Mouse (Mus musculus) NIH3T3 (cell line): ENCODE measurements at regions not wholly inside any gene's neighbourhood (a gene's known extent, or its start where the extent isn't known, plus 50 kb on each side); places are given as distances from the start of the nearest gene placed in this dataset.
A peak's percentile ranks its signal among the peaks of the same experiment; 100 is the strongest.

Experiments
- DNase-seq: peaks from one replicate; pipeline ENCODE4 v3.0.0-alpha.2; 2012; ENCODE audit warnings: low read depth

GRCm38 (mm10) chr13:97452386-97453089 lies 211.6 kb downstream of the Enc1 start:
- no peak for DNase-seq

GRCm38 (mm10) chr13:97451276-97451675 lies 210.4 kb downstream of the Enc1 start:
- no peak for DNase-seq

GRCm38 (mm10) chr13:97448123-97448522 lies 207.2 kb downstream of the Enc1 start:
- DNase-seq: no peak

GRCm38 (mm10) chr13:97443731-97444428 lies 203.0 kb downstream of the Enc1 start:
- no peak for DNase-seq

- DNase-seq: no peak
These were observed 201.9 kb downstream of the Enc1 start for GRCm38 (mm10) chr13:97442806-97443205.

- no peak for DNase-seq
These were observed 201.4 kb downstream of the Enc1 start for GRCm38 (mm10) chr13:97442283-97442682.

- no peak for DNase-seq
These were observed 200.9 kb downstream of the Enc1 start for GRCm38 (mm10) chr13:97441803-97442202.

- peak; percentile 11 for DNase-seq
These were observed 198.5 kb downstream of the Enc1 start for GRCm38 (mm10) chr13:97439216-97439979.

GRCm38 (mm10) chr13:97438692-97439091 lies 197.8 kb downstream of the Enc1 start:
- no peak for DNase-seq

GRCm38 (mm10) chr13:97438277-97438676 lies 197.4 kb downstream of the Enc1 start:
- DNase-seq: no peak

- no peak for DNase-seq
These were observed 195.9 kb downstream of the Enc1 start for GRCm38 (mm10) chr13:97436719-97437350.

- peak; percentile 76 for DNase-seq
These were observed 195.2 kb downstream of the Enc1 start for GRCm38 (mm10) chr13:97435865-97436718.

- peak; percentile 48 for DNase-seq
These were observed 194.3 kb downstream of the Enc1 start for GRCm38 (mm10) chr13:97434961-97435864.

- no peak for DNase-seq
These were observed 193.3 kb downstream of the Enc1 start for GRCm38 (mm10) chr13:97434167-97434566.

GRCm38 (mm10) chr13:97432627-97433026 lies 191.7 kb downstream of the Enc1 start:
- no peak for DNase-seq

GRCm38 (mm10) chr13:97430885-97431284 lies 190.0 kb downstream of the Enc1 start:
- DNase-seq: no peak

GRCm38 (mm10) chr13:97428163-97428562 lies 187.3 kb downstream of the Enc1 start:
- DNase-seq: no peak

GRCm38 (mm10) chr13:97427537-97427936 lies 186.6 kb downstream of the Enc1 start:
- DNase-seq: no peak

GRCm38 (mm10) chr13:97425731-97426130 lies 184.8 kb downstream of the Enc1 start:
- no peak for DNase-seq

GRCm38 (mm10) chr13:97423911-97424310 lies 183.0 kb downstream of the Enc1 start:
- peak; percentile 71 for DNase-seq
